Mouse (Mus musculus): Measurements from ENCODE around the gene 4930595D18Rik.

DNA sequence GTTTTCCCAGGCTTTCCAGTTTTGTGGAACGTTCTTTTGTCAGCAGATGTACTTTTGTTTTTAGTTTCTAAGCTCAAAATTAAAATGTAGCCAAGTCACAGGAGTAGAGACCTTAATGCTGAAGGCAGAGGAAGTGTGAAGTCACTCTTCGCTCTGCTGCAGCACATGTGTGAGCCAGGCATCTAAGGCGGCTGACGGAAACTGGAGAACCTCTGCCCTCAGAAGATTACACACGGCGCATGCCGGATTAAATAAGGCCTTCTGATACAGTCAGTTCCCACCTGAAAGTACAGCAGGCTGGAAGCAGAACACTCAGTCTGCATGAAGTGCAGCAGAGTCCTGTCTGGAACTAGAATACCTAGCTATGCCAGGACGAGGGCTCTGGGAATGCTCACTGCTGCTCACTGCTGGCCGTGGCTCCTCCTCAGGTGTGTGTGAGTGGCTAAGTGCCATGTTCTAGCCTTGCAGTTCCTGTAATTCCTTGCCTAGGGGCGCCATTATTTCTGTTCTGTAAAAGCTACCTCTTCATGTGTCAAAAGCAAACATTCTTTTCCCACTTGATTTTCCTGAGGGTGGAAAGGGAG lies 41.0 kb upstream of the 4930595D18Rik start:
- no peak for TF ChIP-seq CTCF (IDR thresholded peaks at IDR 0.05; ENCODE audit: control insufficient read depth, insufficient read depth, insufficient replicate concordance, low read depth, low read length)
- no peak for TF ChIP-seq POLR2A (IDR thresholded peaks at IDR 0.05; ENCODE audit: control insufficient read depth, low read depth, low read length)

All from testis, adult 2 months (tissue).